Mouse (Mus musculus) E14TG2a.4 (cell line): ENCODE data around the gene Cntfr.

ENCODE experiments used
- CTCF ChIP-seq: conservative IDR thresholded peaks from 2 replicates; pipeline ENCODE4 v1.5.1; 2014; ENCODE audit warnings: low read length
- NANOG ChIP-seq: IDR thresholded peaks from 2 replicates; pipeline ENCODE4 v1.6.1; 2014; ENCODE audit warnings: borderline replicate concordance, low read length, mixed read lengths
- POU5F1 ChIP-seq: IDR thresholded peaks from 2 replicates; pipeline ENCODE4 v1.6.1; 2014; ENCODE audit warnings: low read length, borderline replicate concordance

- TF ChIP-seq CTCF, result no peak
- no peak for TF ChIP-seq NANOG
- no peak for TF ChIP-seq POU5F1
Measured at GRCm38 (mm10) chr4:41660851-41661430, 35.9 kb downstream of the Cntfr start.
